Mouse (Mus musculus) midbrain, embryonic 15.5 days (tissue): Measurements from ENCODE around the gene Ddhd1. TPM values are rescaled to one million over a fixed set of nuclear protein-coding genes. Genes with fewer than 3 reads are reported as not detected.

Source experiments
- ATAC-seq: fragments of 200-750 bp; cut with Nextera tagmentation; replicated peaks from 2 replicates; pipeline ENCODE4 v1.8.0; 2017; ENCODE audit warnings: moderate TSS enrichment
- H3K27ac ChIP-seq: fragments of 300-500 bp; sonication (generic); 2 replicates; pipeline ENCODE4 v1.5.1; 2015; ENCODE audit warnings: mild to moderate bottlenecking, inconsistent platforms
- H3K27me3 ChIP-seq: fragments of 300-500 bp; sonication (generic); replicated peaks from 2 replicates; pipeline ENCODE4 v1.6.1; 2015; ENCODE audit warnings: inconsistent platforms
- H3K36me3 ChIP-seq: fragments of 300-500 bp; sonication (generic); replicated peaks from 2 replicates; pipeline ENCODE4 v1.6.1; 2015; ENCODE audit warnings: inconsistent platforms
- H3K4me1 ChIP-seq: fragments of 300-500 bp; sonication (generic); 2 replicates; pipeline ENCODE4 v1.6.1; 2015; ENCODE audit warnings: inconsistent platforms
- H3K4me2 ChIP-seq: fragments of 300-500 bp; sonication (generic); 2 replicates; pipeline ENCODE4 v1.6.1; 2015; ENCODE audit warnings: inconsistent platforms, mild to moderate bottlenecking, moderate library complexity
- H3K4me3 ChIP-seq: fragments of 300-500 bp; sonication (generic); 2 replicates; pipeline ENCODE4 v1.5.1; 2015; ENCODE audit warnings: mild to moderate bottlenecking, inconsistent platforms
- H3K9ac ChIP-seq: fragments of 300-500 bp; sonication (generic); 2 replicates; pipeline ENCODE4 v1.6.1; 2015; ENCODE audit warnings: mild to moderate bottlenecking, inconsistent platforms
- H3K9me3 ChIP-seq: fragments of 300-500 bp; sonication (generic); 2 replicates; pipeline ENCODE4 v1.6.1; 2016; ENCODE audit warnings: inconsistent platforms
- WGBS: fragments of 180-500 bp; shearing (Covaris S2); methylation state at CpG from one replicate; pipeline ENCODE4 v1.1.7; 2015; ENCODE audit warnings: mixed read lengths; 5-methylcytosine and 5-hydroxymethylcytosine counted together
- polyA plus RNA-seq: library from polyadenylated mRNA; unstranded; fragments of >200 nt; fragmentation: Nextera tagmentation; extraction: Ambion mirVana; gene quantifications from 2 replicates; pipeline ENCODE4 v1.2.1, GENCODE M21; 2015

Gene Ddhd1
- polyA plus RNA-seq, 1 experiment from 2014 or later: 19.8 TPM

- H3K4me3 ChIP-seq: no peak overlapping the region
- no peaks in the 10 kb centered on the region for H3K9me3 ChIP-seq
- H3K4me1 ChIP-seq: peaks cover 16% of the 10 kb centered on the region
- no peak overlapping the region for H3K4me2 ChIP-seq
- H3K9ac ChIP-seq: no peak overlapping the region
- H3K27ac ChIP-seq: no peak overlapping the region
- H3K27me3 ChIP-seq: no peaks in the 10 kb centered on the region
- ATAC-seq: no peak
- no peaks in the 10 kb centered on the region for H3K36me3 ChIP-seq
- WGBS: 92% methylated on average over 1 of the region's 1 CpGs
These were observed 2.4 kb upstream of the Ddhd1 start for GRCm38 (mm10) chr14:45660315-45660714.

DNA sequence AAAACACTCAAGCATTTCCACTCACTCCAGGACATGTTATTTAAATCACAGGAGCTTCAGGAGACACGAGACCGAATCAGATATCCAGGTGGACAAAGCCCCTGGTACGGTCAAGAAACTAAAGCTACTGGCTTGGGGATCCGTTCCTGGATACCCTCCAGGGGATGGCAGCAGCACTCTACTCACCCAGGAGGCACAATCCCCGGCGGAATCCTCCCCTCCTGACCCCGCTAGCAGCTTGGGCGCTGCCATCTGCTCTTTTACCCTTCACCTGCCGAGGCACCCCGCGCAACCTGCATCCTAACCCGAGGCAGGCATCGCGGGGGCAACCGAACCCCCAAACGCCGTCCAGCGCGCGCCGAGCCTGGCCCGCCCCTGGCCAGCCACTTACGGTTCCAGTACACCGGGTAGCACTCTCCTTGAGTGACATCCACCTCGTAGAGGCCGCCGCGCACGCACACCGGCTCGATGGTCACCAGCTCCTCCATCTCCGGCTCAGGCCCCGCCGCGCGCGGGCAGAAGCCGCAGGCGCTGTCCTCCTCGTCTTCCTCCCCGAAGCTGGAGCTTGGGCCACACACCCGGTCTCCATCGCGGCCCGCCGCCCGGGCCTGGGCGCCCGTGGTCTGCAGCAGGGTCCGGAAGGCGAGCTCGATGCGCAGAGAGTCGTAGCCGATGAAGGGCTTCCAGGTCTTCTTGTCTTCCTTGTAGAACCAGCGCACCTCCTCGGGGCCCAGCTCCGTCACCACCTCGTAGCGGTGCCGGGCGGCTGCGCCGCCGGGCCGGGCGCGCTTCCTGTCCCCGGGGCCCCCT lies 907 bp downstream of the Ddhd1 start:
- Histone ChIP-seq H3K4me3 (peak overlapping the region; percentile 83), H3K27me3 (no peaks in the 10 kb centered on the region), H3K4me2 (peak overlapping the region; percentile 81), H3K27ac (peak overlapping the region; percentile 93), H3K36me3 (no peaks in the 10 kb centered on the region), H3K9me3 (no peaks in the 10 kb centered on the region), H3K4me1 (peaks cover 46% of the 10 kb centered on the region), H3K9ac (peak overlapping the region; percentile 96)
- under 1% methylated on average over 67 of the region's 69 CpGs for WGBS
- ATAC-seq: peak; percentile 55

- ATAC-seq: no peak
- Histone ChIP-seq H3K27ac (no peak overlapping the region), H3K9ac (0 out of 2 replicates have a peak overlapping the region, but pooled peaks have one; percentile 12), H3K27me3 (no peaks in the 10 kb centered on the region), H3K9me3 (no peaks in the 10 kb centered on the region), H3K36me3 (no peaks in the 10 kb centered on the region), H3K4me2 (peak overlapping the region; percentile 81), H3K4me1 (peaks cover 47% of the 10 kb centered on the region), H3K4me3 (peak overlapping the region; percentile 83)
- 78% methylated on average over 13 of the region's 13 CpGs for WGBS
These were observed 3.0 kb downstream of the Ddhd1 start for GRCm38 (mm10) chr14:45654876-45655416.

GRCm38 (mm10) chr14:45653756-45654155 lies 4.2 kb downstream of the Ddhd1 start:
- Histone ChIP-seq H3K9me3 (no peaks in the 10 kb centered on the region), H3K27me3 (no peaks in the 10 kb centered on the region), H3K4me2 (peak overlapping the region; percentile 7; the same call in 1 of the 2 replicates), H3K4me3 (no peak overlapping the region), H3K27ac (no peak overlapping the region), H3K4me1 (peaks cover 59% of the 10 kb centered on the region), H3K36me3 (no peaks in the 10 kb centered on the region), H3K9ac (no peak overlapping the region)
- WGBS: 82% methylated on average over 2 of the region's 2 CpGs
- ATAC-seq: no peak

GRCm38 (mm10) chr14:45648999-45649818 lies 8.7 kb downstream of the Ddhd1 start:
- no peak overlapping the region for H3K4me2 ChIP-seq
- H3K9ac ChIP-seq: no peak overlapping the region
- H3K4me1 ChIP-seq: peaks cover 46% of the 10 kb centered on the region
- no peaks in the 10 kb centered on the region for H3K27me3 ChIP-seq
- 34% methylated on average over 11 of the region's 11 CpGs for WGBS
- H3K4me3 ChIP-seq: no peak overlapping the region
- H3K9me3 ChIP-seq: no peaks in the 10 kb centered on the region
- ATAC-seq: peak; percentile 34
- H3K27ac ChIP-seq: peak overlapping the region; percentile 46; the same call in 1 of the 2 replicates
- H3K36me3 ChIP-seq: no peaks in the 10 kb centered on the region

- Histone ChIP-seq H3K27me3 (no peaks in the 10 kb centered on the region), H3K4me3 (no peak overlapping the region), H3K9ac (no peak overlapping the region), H3K4me2 (no peak overlapping the region), H3K9me3 (no peaks in the 10 kb centered on the region), H3K4me1 (peaks cover 47% of the 10 kb centered on the region), H3K36me3 (no peaks in the 10 kb centered on the region), H3K27ac (no peak overlapping the region)
- no peak for ATAC-seq
- WGBS: 94% methylated on average over 3 of the region's 3 CpGs
These were observed 9.8 kb downstream of the Ddhd1 start for GRCm38 (mm10) chr14:45648144-45648543.

GRCm38 (mm10) chr14:45647632-45648031 lies 10.3 kb downstream of the Ddhd1 start:
- peaks cover 43% of the 10 kb centered on the region for H3K4me1 ChIP-seq
- no peak overlapping the region for H3K9ac ChIP-seq

GRCm38 (mm10) chr14:45647175-45647574 lies 10.8 kb downstream of the Ddhd1 start:
- peaks cover 40% of the 10 kb centered on the region for H3K4me1 ChIP-seq

More at GRCm38 (mm10) chr14:45647632-45648031, 10.3 kb downstream of the Ddhd1 start:
- 92% methylated on average over 11 of the region's 11 CpGs for WGBS
- H3K4me3 ChIP-seq: no peak overlapping the region
- H3K9me3 ChIP-seq: no peaks in the 10 kb centered on the region
- ATAC-seq: no peak
- H3K27me3 ChIP-seq: no peaks in the 10 kb centered on the region
- H3K4me2 ChIP-seq: no peak overlapping the region
- no peaks in the 10 kb centered on the region for H3K36me3 ChIP-seq
- H3K27ac ChIP-seq: no peak overlapping the region

DNA sequence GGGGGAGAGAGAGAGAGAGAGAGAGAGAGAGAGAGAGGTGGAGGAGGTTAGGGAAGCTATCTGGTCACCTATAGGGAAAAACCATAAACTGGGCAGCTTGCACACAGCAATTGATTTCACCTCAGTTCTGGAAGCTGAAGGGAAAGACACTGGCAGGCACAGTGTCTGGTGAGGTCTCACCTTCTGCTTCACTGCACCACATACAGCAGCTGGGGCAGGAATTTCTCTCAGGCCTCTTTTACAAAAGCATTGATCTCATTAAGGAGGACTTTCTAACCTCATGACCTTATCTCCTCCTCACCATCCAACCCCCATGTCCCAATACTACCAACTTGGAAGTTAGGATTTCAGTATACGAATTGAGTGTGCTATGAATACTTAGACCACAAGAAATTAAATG lies 13.2 kb downstream of the Ddhd1 start:
- 45% methylated on average over 1 of the region's 1 CpGs for WGBS
- no peak overlapping the region for H3K4me2 ChIP-seq

More at GRCm38 (mm10) chr14:45647175-45647574, 10.8 kb downstream of the Ddhd1 start:
- Histone ChIP-seq H3K4me2 (no peak overlapping the region), H3K4me3 (no peak overlapping the region), H3K27ac (no peak overlapping the region), H3K27me3 (no peaks in the 10 kb centered on the region), H3K9me3 (no peaks in the 10 kb centered on the region), H3K9ac (no peak overlapping the region), H3K36me3 (no peaks in the 10 kb centered on the region)
- 82% methylated on average over 7 of the region's 7 CpGs for WGBS
- ATAC-seq: no peak

DNA sequence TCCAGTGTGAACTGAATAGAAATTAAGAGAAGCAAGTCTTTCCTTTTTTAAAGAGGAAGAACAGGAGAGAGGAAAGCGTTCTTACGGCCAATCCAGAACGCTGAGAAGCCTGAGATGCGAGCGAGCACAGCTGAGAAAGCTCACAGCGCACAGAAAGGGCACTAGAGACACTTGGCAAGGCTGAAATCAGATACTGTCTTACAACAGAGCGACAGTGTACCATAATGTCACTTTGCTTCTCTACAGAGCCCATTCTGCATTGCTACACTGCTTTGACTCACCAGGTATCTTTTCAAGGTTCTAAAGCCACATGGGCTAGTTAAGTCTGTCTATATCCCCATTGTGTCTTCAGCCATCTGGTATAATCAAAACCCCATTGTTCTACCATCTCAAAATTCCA lies 13.7 kb downstream of the Ddhd1 start:
- ATAC-seq: no peak
- 20% methylated on average over 7 of the region's 7 CpGs for WGBS
- peak overlapping the region; percentile 20 for H3K4me2 ChIP-seq
- H3K9me3 ChIP-seq: no peaks in the 10 kb centered on the region
- no peaks in the 10 kb centered on the region for H3K27me3 ChIP-seq
- H3K36me3 ChIP-seq: no peaks in the 10 kb centered on the region
- H3K9ac ChIP-seq: no peak overlapping the region
- H3K4me1 ChIP-seq: peaks cover 35% of the 10 kb centered on the region
- 0 out of 2 replicates have a peak overlapping the region, but pooled peaks have one; percentile 10 for H3K4me3 ChIP-seq
- peak overlapping the region; percentile 51 for H3K27ac ChIP-seq

More for the DNA sequence above, 13.2 kb downstream of the Ddhd1 start:
- Histone ChIP-seq H3K9ac (no peak overlapping the region), H3K4me3 (no peak overlapping the region), H3K36me3 (no peaks in the 10 kb centered on the region), H3K4me1 (peaks cover 41% of the 10 kb centered on the region), H3K27me3 (no peaks in the 10 kb centered on the region), H3K9me3 (no peaks in the 10 kb centered on the region), H3K27ac (peak overlapping the region; percentile 51)
- ATAC-seq: no peak

GRCm38 (mm10) chr14:45643461-45643860 lies 14.5 kb downstream of the Ddhd1 start:
- Histone ChIP-seq H3K27me3 (no peaks in the 10 kb centered on the region), H3K27ac (peak overlapping the region; percentile 51), H3K4me2 (peak overlapping the region; percentile 20), H3K4me3 (no peak overlapping the region), H3K9me3 (no peaks in the 10 kb centered on the region), H3K9ac (no peak overlapping the region), H3K36me3 (no peaks in the 10 kb centered on the region), H3K4me1 (peaks cover 29% of the 10 kb centered on the region)
- 14% methylated on average over 3 of the region's 3 CpGs for WGBS
- peak; percentile 77 for ATAC-seq

GRCm38 (mm10) chr14:45642795-45643194 lies 15.1 kb downstream of the Ddhd1 start:
- Histone ChIP-seq H3K27me3 (no peaks in the 10 kb centered on the region), H3K27ac (no peak overlapping the region), H3K36me3 (no peaks in the 10 kb centered on the region), H3K4me2 (no peak overlapping the region), H3K4me1 (peaks cover 27% of the 10 kb centered on the region), H3K4me3 (no peak overlapping the region), H3K9me3 (no peaks in the 10 kb centered on the region), H3K9ac (no peak overlapping the region)
- WGBS: 42% methylated on average over 5 of the region's 5 CpGs
- no peak for ATAC-seq
